Mouse (Mus musculus): ENCODE measurements around the gene Radil. TPM values are rescaled to one million over a fixed set of nuclear protein-coding genes. Genes with fewer than 3 reads are reported as not detected.
A peak's percentile ranks its signal among the peaks of the same experiment; 100 is the strongest.

Gene Radil
- polyA plus RNA-seq, 1 experiment from 2014 or later, result 6.7 TPM

DNA sequence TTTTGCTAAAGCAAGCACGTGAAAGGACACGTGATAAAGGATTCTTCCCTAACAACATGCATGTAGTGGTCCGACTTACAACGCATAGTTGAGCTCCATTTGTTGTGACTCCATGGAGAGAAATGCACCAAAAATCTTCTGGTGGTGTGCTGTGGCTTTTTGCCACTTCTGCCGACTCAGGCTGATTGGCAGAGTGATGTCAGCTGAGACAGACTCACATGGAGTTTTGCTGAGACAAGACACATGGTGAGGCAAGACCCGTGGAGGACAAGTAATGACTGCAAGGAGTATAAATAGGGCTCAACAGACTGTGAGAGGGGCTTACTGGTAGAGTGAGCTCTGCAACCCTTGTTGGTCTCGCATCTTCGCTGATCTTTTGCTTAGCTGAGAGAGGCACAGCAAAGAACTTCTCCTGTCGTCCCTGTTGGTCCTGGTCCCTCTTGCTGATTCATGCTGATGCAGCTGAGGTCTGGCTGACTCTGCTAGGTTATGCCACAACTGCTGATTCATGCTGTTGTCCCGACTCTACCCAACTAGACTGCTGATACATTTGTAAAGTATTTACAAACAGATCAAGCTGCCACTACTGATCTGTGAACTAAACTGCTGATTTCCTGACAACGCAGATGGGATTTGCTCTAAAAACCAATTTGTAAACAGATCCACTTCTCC, 29.6 kb downstream of the Radil start:
- no peaks in the 10 kb centered on the region for H3K27me3 ChIP-seq (ENCODE audit: control insufficient read depth, insufficient read depth, low read length)
- H3K36me3 ChIP-seq (ENCODE audit: control insufficient read depth, insufficient read depth, low read length), result no peaks in the 10 kb centered on the region
- H3K27ac ChIP-seq (ENCODE audit: low read depth, low read length), result no peak overlapping the region
- WGBS, result 86% methylated on average over 11 of the region's 11 CpGs
- no peaks in the 10 kb centered on the region for H3K4me1 ChIP-seq (ENCODE audit: control insufficient read depth, insufficient read depth, low read length)
- H3K4me3 ChIP-seq (ENCODE audit: low read depth, low read length), result no peak overlapping the region
- no peak overlapping the region for H3K4me2 ChIP-seq (ENCODE audit: low read depth)
- ATAC-seq (ENCODE audit: insufficient read depth, low FRiP score, low TSS enrichment), result no peak
- no peak for DNase-seq (ENCODE audit: low spot score)
- no peaks in the 10 kb centered on the region for H3K9me3 ChIP-seq (ENCODE audit: control insufficient read depth, low read length)
- H3K9ac ChIP-seq (ENCODE audit: low read length), result no peak overlapping the region

DNA sequence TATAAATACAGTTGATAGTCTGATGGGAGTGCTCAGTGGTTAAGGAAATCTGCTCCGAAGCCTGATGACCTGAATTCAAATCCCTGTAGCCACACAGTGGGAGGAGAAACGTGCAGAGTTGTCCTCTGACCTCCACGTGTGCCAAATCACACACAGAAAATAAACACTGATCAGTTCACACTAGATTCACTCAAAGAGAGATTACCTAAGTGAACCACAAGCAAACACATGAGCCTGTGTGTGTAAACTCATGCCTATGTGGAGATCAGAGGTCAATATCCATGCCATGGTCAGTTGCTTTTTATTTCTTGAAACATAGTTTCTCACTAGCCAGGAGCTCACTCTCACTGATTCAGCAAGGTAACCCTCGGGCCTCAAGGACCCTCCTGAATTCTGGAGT, 30.5 kb downstream of the Radil start:
- Histone ChIP-seq H3K27me3 (ENCODE audit: control insufficient read depth, insufficient read depth, low read length) (no peaks in the 10 kb centered on the region), H3K4me3 (ENCODE audit: low read depth, low read length) (no peak overlapping the region), H3K9me3 (ENCODE audit: control insufficient read depth, low read length) (no peaks in the 10 kb centered on the region), H3K4me1 (ENCODE audit: control insufficient read depth, insufficient read depth, low read length) (no peaks in the 10 kb centered on the region), H3K4me2 (ENCODE audit: low read depth) (no peak overlapping the region), H3K36me3 (ENCODE audit: control insufficient read depth, insufficient read depth, low read length) (no peaks in the 10 kb centered on the region), H3K27ac (ENCODE audit: low read depth, low read length) (no peak overlapping the region), H3K9ac (ENCODE audit: low read length) (no peak overlapping the region)
- WGBS, result 84% methylated on average over 4 of the region's 4 CpGs
- DNase-seq (ENCODE audit: low spot score) (no peak), ATAC-seq (ENCODE audit: insufficient read depth, low FRiP score, low TSS enrichment) (no peak)

DNA sequence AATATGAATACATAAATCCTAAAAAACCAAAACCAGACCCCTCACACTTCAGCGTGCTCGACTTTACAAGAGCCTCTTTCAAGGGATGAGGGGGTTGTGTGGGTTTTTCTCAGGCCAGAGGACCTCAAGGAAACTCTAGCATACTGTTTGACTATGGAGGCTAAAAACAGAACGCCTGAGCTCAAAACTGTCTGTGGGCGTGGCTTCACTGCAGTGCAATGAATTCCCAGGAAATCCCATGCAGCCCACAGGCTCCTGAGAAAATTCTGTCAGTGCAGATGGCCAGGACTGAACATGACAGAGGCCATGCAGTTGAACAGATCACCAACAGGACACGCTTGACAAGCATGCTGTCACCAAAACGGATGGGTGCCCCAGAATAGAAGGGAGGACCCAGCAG, 31.9 kb downstream of the Radil start:
- DNase-seq (ENCODE audit: low spot score) (no peak), ATAC-seq (ENCODE audit: insufficient read depth, low FRiP score, low TSS enrichment) (no peak)
- Histone ChIP-seq H3K9ac (ENCODE audit: low read length) (no peak overlapping the region), H3K4me2 (ENCODE audit: low read depth) (no peak overlapping the region), H3K4me3 (ENCODE audit: low read depth, low read length) (no peak overlapping the region), H3K9me3 (ENCODE audit: control insufficient read depth, low read length) (no peaks in the 10 kb centered on the region), H3K27me3 (ENCODE audit: control insufficient read depth, insufficient read depth, low read length) (no peaks in the 10 kb centered on the region), H3K4me1 (ENCODE audit: control insufficient read depth, insufficient read depth, low read length) (no peaks in the 10 kb centered on the region), H3K27ac (ENCODE audit: low read depth, low read length) (no peak overlapping the region), H3K36me3 (ENCODE audit: control insufficient read depth, insufficient read depth, low read length) (no peaks in the 10 kb centered on the region)
- WGBS, result 68% methylated on average over 6 of the region's 6 CpGs

DNA sequence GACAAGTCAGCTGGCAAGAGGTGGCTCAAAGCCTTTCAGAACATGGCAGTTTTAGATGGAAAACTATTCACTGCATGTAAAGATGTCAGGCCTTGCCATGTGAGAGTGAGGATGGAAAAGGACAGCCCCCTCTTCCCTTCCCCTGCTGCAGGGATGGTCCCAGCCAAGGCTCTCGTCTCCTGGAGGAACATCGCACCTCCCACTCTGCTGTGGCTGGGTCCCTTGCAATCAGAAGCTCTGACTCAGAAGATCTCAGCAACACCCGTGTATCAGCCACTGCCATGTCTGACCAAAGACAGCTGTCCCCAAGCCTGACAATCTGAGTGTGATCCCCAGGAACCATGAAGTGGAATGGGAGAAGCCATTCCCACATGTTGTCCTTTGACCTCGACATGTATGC, 38.8 kb downstream of the Radil start:
- Histone ChIP-seq H3K9me3 (ENCODE audit: control insufficient read depth, low read length) (no peaks in the 10 kb centered on the region), H3K4me3 (ENCODE audit: low read depth, low read length) (no peak overlapping the region), H3K27me3 (ENCODE audit: control insufficient read depth, insufficient read depth, low read length) (no peaks in the 10 kb centered on the region), H3K36me3 (ENCODE audit: control insufficient read depth, insufficient read depth, low read length) (no peaks in the 10 kb centered on the region), H3K4me2 (ENCODE audit: low read depth) (no peak overlapping the region), H3K4me1 (ENCODE audit: control insufficient read depth, insufficient read depth, low read length) (peaks cover 11% of the 10 kb centered on the region), H3K9ac (ENCODE audit: low read length) (no peak overlapping the region), H3K27ac (ENCODE audit: low read depth, low read length) (no peak overlapping the region)
- DNase-seq (ENCODE audit: low spot score) (no peak), ATAC-seq (ENCODE audit: insufficient read depth, low FRiP score, low TSS enrichment) (no peak)
- WGBS, result 84% methylated on average over 4 of the region's 4 CpGs

DNA sequence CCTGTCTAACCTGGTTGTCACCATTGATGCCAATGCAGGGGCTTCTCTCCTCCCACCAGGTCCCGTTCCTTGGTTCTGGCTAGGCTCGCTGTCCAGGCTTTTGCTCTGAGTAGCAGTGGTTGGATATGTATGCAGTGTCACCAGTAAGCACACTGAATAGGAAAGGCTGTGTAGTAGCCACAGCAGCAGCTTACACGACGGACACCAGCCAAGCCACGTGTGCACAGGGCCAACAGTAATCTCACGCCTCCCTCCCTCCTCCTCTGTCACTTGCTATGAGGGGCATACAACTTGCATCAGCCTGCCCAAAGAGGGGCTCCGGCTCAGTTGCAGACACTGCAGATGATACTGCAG, 40.9 kb downstream of the Radil start:
- Histone ChIP-seq H3K27me3 (ENCODE audit: control insufficient read depth, insufficient read depth, low read length) (no peaks in the 10 kb centered on the region), H3K4me2 (ENCODE audit: low read depth) (no peak overlapping the region), H3K27ac (ENCODE audit: low read depth, low read length) (peak overlapping the region; percentile 14; the same call in 1 of the 2 replicates), H3K9me3 (ENCODE audit: control insufficient read depth, low read length) (no peaks in the 10 kb centered on the region), H3K9ac (ENCODE audit: low read length) (peak overlapping the region; percentile 18), H3K4me3 (ENCODE audit: low read depth, low read length) (no peak overlapping the region), H3K4me1 (ENCODE audit: control insufficient read depth, insufficient read depth, low read length) (peaks cover 11% of the 10 kb centered on the region), H3K36me3 (ENCODE audit: control insufficient read depth, insufficient read depth, low read length) (no peaks in the 10 kb centered on the region)
- no peak for DNase-seq (ENCODE audit: low spot score)
- WGBS, result 62% methylated on average over 7 of the region's 7 CpGs
- no peak for ATAC-seq (ENCODE audit: insufficient read depth, low FRiP score, low TSS enrichment)

DNA sequence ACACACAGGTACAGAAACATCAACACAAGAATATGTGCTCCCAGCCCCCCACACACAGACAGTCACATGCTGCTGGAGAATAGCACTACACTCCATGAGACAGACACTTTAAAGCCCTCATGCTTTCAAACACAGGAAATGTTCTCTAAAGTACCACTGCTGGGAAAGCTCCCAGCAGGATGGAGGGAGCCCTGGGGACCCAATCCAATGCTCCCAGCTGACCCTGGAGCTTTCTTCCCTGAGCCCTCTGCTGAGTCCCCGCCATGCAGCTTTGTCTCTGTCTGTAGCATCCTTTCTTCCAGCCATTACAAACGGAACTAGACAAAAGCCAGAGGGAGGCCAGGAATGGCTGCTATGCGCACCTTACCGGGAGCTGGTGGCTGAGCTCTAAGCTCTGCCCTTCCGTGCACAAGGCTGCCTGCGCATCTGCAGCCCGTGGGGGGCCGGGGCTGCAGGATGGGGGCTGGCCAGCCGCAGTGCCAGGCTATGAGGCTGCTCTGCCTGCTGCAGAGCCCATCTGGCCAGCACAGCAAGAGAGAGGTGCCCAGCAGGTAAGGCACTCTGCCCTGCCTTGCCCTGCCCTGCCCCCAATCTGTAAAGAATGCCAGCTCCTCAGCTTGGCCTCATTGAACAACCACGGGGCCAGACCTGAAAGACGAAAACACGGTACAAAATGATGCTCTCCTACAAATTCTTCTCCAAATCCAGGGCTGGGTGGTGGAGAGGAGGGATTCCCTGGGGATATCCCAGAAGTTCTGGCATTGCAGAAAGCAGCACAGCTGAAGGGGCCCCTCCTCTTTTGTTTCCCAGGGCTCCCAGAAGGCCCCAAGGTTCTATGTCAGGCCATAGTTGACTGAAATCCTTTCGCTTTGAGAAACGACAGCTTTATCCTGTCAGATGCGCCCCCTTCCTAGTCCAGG, 41.5 kb downstream of the Radil start:
- Histone ChIP-seq H3K27me3 (ENCODE audit: control insufficient read depth, insufficient read depth, low read length) (no peaks in the 10 kb centered on the region), H3K36me3 (ENCODE audit: control insufficient read depth, insufficient read depth, low read length) (no peaks in the 10 kb centered on the region), H3K9ac (ENCODE audit: low read length) (peak overlapping the region; percentile 49), H3K9me3 (ENCODE audit: control insufficient read depth, low read length) (no peaks in the 10 kb centered on the region), H3K4me3 (ENCODE audit: low read depth, low read length) (no peak overlapping the region), H3K4me1 (ENCODE audit: control insufficient read depth, insufficient read depth, low read length) (peaks cover 11% of the 10 kb centered on the region), H3K27ac (ENCODE audit: low read depth, low read length) (peak overlapping the region; percentile 35), H3K4me2 (ENCODE audit: low read depth) (peak overlapping the region; percentile 16)
- ATAC-seq (ENCODE audit: insufficient read depth, low FRiP score, low TSS enrichment) (no peak), DNase-seq (ENCODE audit: low spot score) (no peak)
- WGBS, result 16% methylated on average over 15 of the region's 15 CpGs

DNA sequence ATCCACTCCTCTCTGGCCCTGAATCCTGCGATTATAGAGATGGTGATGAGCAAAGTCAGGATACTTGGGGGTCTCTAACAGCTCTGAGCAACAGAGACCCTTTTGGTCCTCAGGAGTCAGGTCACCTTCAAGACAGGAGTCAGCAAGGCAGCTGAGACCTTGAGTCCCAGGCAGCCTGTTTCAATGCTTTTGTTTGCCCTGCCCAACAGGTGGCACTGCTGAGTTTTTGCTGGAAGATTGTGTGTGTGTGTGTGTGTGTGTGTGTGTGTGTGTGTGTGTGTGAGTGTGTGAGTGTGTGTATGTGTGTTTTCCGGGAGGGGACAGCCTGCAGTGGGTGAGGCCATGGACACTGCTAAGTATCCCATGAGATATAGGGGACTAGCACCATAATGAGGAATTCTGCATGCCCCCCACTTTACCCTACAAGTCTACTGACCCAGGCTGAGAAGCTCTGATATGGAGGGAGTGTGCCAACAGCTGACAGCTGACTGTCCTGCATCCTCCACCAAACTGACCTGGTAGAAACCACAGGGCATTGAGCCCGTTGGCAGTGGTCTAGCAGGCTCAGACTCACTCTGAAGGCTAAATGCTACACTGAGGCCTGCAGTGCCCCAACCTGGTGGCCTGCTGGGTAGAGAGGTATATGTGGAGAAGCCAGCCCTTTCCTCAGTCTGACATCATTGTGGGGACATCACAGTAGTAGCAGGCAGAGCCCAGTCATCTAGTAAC, 45.0 kb downstream of the Radil start:
- H3K4me2 ChIP-seq (ENCODE audit: low read depth), result no peak overlapping the region
- no peak overlapping the region for H3K27ac ChIP-seq (ENCODE audit: low read depth, low read length)
- no peak for ATAC-seq (ENCODE audit: insufficient read depth, low FRiP score, low TSS enrichment)
- no peaks in the 10 kb centered on the region for H3K36me3 ChIP-seq (ENCODE audit: control insufficient read depth, insufficient read depth, low read length)
- peaks cover 11% of the 10 kb centered on the region for H3K4me1 ChIP-seq (ENCODE audit: control insufficient read depth, insufficient read depth, low read length)
- H3K9ac ChIP-seq (ENCODE audit: low read length), result no peak overlapping the region
- 85% methylated on average over 3 of the region's 3 CpGs for WGBS
- DNase-seq (ENCODE audit: low spot score), result no peak
- H3K27me3 ChIP-seq (ENCODE audit: control insufficient read depth, insufficient read depth, low read length), result no peaks in the 10 kb centered on the region
- no peaks in the 10 kb centered on the region for H3K9me3 ChIP-seq (ENCODE audit: control insufficient read depth, low read length)
- no peak overlapping the region for H3K4me3 ChIP-seq (ENCODE audit: low read depth, low read length)

DNA sequence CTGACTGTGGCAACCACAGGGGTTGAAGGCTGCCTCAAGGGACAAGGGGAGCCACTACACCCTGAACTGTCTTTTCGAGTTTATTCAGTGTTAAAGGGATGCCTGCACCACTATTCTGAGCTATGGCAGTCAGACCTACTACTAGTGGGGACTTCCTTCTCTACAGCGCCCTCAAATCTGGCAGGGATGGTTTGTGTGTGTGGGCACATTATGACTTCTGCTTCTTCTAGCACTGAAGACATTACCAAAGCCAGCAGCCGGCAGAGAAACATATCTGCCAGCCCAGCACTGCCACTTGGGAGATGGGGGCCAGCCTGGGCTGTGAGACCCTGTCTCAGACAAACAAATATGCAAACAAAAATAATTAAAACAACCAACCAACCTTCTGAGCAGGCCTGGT, 46.7 kb downstream of the Radil start:
- Histone ChIP-seq H3K9ac (ENCODE audit: low read length) (no peak overlapping the region), H3K9me3 (ENCODE audit: control insufficient read depth, low read length) (no peaks in the 10 kb centered on the region), H3K27me3 (ENCODE audit: control insufficient read depth, insufficient read depth, low read length) (no peaks in the 10 kb centered on the region), H3K4me2 (ENCODE audit: low read depth) (no peak overlapping the region), H3K4me3 (ENCODE audit: low read depth, low read length) (no peak overlapping the region), H3K4me1 (ENCODE audit: control insufficient read depth, insufficient read depth, low read length) (peaks cover 1% of the 10 kb centered on the region), H3K36me3 (ENCODE audit: control insufficient read depth, insufficient read depth, low read length) (no peaks in the 10 kb centered on the region), H3K27ac (ENCODE audit: low read depth, low read length) (no peak overlapping the region)
- WGBS, result 84% methylated on average over 3 of the region's 3 CpGs
- ATAC-seq (ENCODE audit: insufficient read depth, low FRiP score, low TSS enrichment), result no peak
- no peak for DNase-seq (ENCODE audit: low spot score)
